Mouse (Mus musculus) left cerebral cortex, postnatal 10 days (tissue): ENCODE results near the gene Tent4a. TPM values are rescaled to one million over a fixed set of nuclear protein-coding genes. Genes with fewer than 3 reads are reported as not detected.

ENCODE experiments used
- DNase-seq, 2 experiments: peaks; one replicate each; pipeline ENCODE4 v3.0.0; 2021 to 2022; ENCODE audit warnings: low spot score in 2 of 2, mixed read lengths in 1 of 2; ENCODE audit errors: extremely low spot score in 1 of 2
- intact Hi-C: fragments of 180-260 bp; cut with DNase I; formaldehyde crosslinking; loops from one replicate; pipeline ENCODE4 v1.15.1; 2025
- total RNA-seq, 2 experiments: library from RNA; stranded (reverse); gene quantifications; 2 replicates each; pipeline ENCODE4 v1.2.3; 2021

The Tent4a gene
- total RNA-seq, 2 experiments from 2014 or later, result 34.3 to 40.3 TPM

GRCm38 (mm10) chr13:69530156-69530555 is 4.3 kb downstream of the Tent4a start:
- intact Hi-C loops, result no loop called here

GRCm38 (mm10) chr13:69528531-69528930 is 5.9 kb downstream of the Tent4a start:
- intact Hi-C loops, result no loop called here
- DNase-seq, result no peak

More at GRCm38 (mm10) chr13:69530156-69530555, 4.3 kb downstream of the Tent4a start:
- DNase-seq, result no peak

GRCm38 (mm10) chr13:69525867-69526266 is 8.6 kb downstream of the Tent4a start:
- no peak for DNase-seq
- intact Hi-C loops, result no loop called here

- DNase-seq, result no peak
- intact Hi-C loops, result no loop called here
Measured at GRCm38 (mm10) chr13:69524158-69524530, 10.3 kb downstream of the Tent4a start.

- intact Hi-C loops, result no loop called here
- DNase-seq, result no peak
Measured at GRCm38 (mm10) chr13:69523444-69524157, 10.8 kb downstream of the Tent4a start.

GRCm38 (mm10) chr13:69522161-69522791 is 12.1 kb downstream of the Tent4a start:
- intact Hi-C loops, result no loop called here
- DNase-seq, result no peak

GRCm38 (mm10) chr13:69519137-69519536 is 15.3 kb downstream of the Tent4a start:
- no peak for DNase-seq
- intact Hi-C loops, result no loop called here

- DNase-seq, result no peak
Measured at GRCm38 (mm10) chr13:69517445-69517844, 17.0 kb downstream of the Tent4a start.

GRCm38 (mm10) chr13:69515091-69515490 is 19.3 kb downstream of the Tent4a start:
- intact Hi-C loops, result no loop called here
- DNase-seq, result no peak

More at GRCm38 (mm10) chr13:69517445-69517844, 17.0 kb downstream of the Tent4a start:
- intact Hi-C loops, result no loop called here

GRCm38 (mm10) chr13:69509391-69510244 is 24.8 kb downstream of the Tent4a start:
- intact Hi-C loops, result loop anchor here (5.0 kb wide), 1 partner anchor 108 kb away; no protein-coding TSS in a partner anchor
- DNase-seq, result no peak

- DNase-seq, result no peak
- intact Hi-C loops, result loop anchor here (5.0 kb wide), 1 partner anchor 110 kb away; no protein-coding TSS in a partner anchor
Measured at GRCm38 (mm10) chr13:69507666-69508065, 26.8 kb downstream of the Tent4a start.

GRCm38 (mm10) chr13:69506341-69507086 is 27.9 kb downstream of the Tent4a start:
- intact Hi-C loops, result loop anchor here (5.0 kb wide), 1 partner anchor 111 kb away; no protein-coding TSS in a partner anchor
- no peak for DNase-seq

- intact Hi-C loops, result no loop called here
- DNase-seq, result no peak
Measured at GRCm38 (mm10) chr13:69502863-69503262, 31.6 kb downstream of the Tent4a start.

GRCm38 (mm10) chr13:69502157-69502750 is 32.2 kb downstream of the Tent4a start:
- no peak for DNase-seq
- intact Hi-C loops, result no loop called here

- DNase-seq, result no peak
- intact Hi-C loops, result no loop called here
Measured at GRCm38 (mm10) chr13:69498276-69498675, 36.1 kb downstream of the Tent4a start.

- peak; percentile 36 to 68 for DNase-seq
- intact Hi-C loops, result no loop called here
Measured at GRCm38 (mm10) chr13:69492876-69493463, 41.4 kb downstream of the Tent4a start.

GRCm38 (mm10) chr13:69489777-69490176 is 44.6 kb downstream of the Tent4a start:
- intact Hi-C loops, result no loop called here
- no peak for DNase-seq
